Mouse (Mus musculus) lung, adult 2 months (tissue): ENCODE data around the gene Nap1l1.

Experiments used
- CTCF ChIP-seq: fragments of 200-500 bp; IDR thresholded peaks from 2 replicates; pipeline ENCODE4 v1.5.1; 2011; ENCODE audit warnings: mild to moderate bottlenecking, low read length, control low read depth; ENCODE audit not compliant: insufficient read depth
- POLR2A ChIP-seq: fragments of 200-500 bp; IDR thresholded peaks from 2 replicates; pipeline ENCODE4 v1.6.1; 2011; ENCODE audit warnings: low read depth, mild to moderate bottlenecking, control low read depth, low read length, borderline replicate concordance; ENCODE audit errors: extremely low read depth

DNA sequence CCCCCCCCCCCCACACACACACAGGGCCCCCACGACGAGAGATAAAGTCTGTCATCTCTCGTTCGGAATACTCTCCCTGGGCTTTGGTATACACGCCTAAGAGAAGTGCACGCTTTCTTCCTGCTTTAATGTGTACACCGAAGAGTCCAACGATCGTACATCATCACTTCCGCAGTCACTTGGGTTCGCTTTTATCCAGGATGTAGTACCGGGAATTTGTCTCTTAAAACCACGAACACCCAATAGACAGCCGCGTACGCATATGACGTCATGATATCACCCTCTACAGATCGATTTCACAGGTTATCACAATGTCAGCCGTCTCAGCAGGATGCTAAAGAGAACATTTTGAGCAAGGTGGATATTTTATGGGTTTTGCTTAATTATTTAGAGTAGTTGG is 64.4 kb downstream of the Nap1l1 start:
- TF ChIP-seq CTCF (no peak), POLR2A (no peak)
